ENCODE assay signal across 8 mouse cellular contexts in the genomic region with DNA sequence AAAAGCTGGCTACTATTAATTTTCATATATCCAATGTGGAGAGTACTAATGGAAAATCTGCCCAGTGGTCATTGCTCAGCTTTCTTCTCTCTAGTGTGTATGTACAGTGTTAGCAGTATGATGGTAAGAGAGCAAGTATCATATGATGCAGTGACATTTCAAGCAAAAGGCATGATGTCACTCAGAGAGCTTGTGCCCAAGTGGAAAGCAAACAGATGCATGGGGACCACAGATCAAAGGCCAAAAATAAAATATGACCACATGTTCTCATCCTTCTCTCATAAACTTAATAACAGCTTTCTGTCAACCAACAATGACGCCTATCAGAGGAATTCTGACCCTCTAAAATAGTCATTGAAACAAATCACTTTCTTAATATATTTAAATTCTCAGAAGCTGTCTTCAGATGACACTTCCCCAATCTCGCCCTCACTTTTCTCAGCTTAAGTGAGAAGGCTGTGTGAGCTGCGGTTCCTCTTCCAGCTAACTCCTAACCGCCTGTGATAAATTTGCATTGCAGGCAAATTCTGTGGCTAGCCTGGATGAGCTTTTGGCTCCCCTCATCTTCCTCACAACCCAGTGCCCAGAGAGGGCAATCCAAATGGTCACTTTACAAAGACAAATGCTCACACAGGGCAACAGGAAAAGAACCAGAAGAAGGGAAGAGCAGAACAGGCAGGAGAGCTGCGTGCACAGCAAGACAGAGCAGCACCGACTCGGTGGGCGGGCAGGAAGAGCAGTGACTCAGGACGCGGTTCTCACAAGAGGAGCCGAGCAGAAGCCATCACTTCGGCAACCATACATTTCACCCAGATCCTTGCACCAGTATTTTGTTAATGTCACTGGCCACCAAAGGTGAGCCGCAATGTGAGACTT. TPM values are rescaled to one million over a fixed set of nuclear protein-coding genes. Genes with fewer than 3 reads are reported as not detected.
DNase-seq lines count a peak whose midpoint lies in the region; TF ChIP-seq lines count a peak whose summit lies in the region.

No protein-coding gene starts in this region.

- no peaks in the 10 kb centered on the region for H3K27me3 ChIP-seq in heart, adult 2 months (ENCODE audit: control insufficient read depth, insufficient read depth, low read length)
- no peaks in the 10 kb centered on the region for H3K27me3 ChIP-seq in cerebellum, adult 2 months (ENCODE audit: control insufficient read depth, insufficient read depth, low read length)

- WGBS in heart, adult 2 months: 64% methylated on average over 13 of the region's 13 CpGs
- 33% methylated on average over 13 of the region's 13 CpGs for WGBS in cerebellum, adult 2 months
- WGBS in macrophage (ENCODE audit: missing documents): 8% methylated on average over 13 of the region's 13 CpGs

- no peak for TF ChIP-seq POLR2A in heart, adult 2 months (IDR thresholded peaks at IDR 0.05; ENCODE audit: insufficient read depth, low read depth, low read length)
- TF ChIP-seq POLR2A in cerebellum, adult 2 months (IDR thresholded peaks at IDR 0.05; ENCODE audit: borderline replicate concordance, insufficient read depth, low read length): no peak

- intact Hi-C loops in heart, adult 2 months (cut with DNase I): no loop called here

- peak overlapping the region; percentile 48 for H3K27ac ChIP-seq in heart, adult 2 months
- peak overlapping the region; percentile 30 for H3K27ac ChIP-seq in cerebellum, adult 2 months (ENCODE audit: insufficient read depth, low read length)
- H3K27ac ChIP-seq in macrophage: peak overlapping the region; percentile 90

- H3K4me3 ChIP-seq in heart, adult 2 months: no peak overlapping the region
- H3K4me3 ChIP-seq in cerebellum, adult 2 months (replicated peaks; ENCODE audit: insufficient read depth, low read depth, low read length): peak overlapping the region; percentile 3
- H3K4me3 ChIP-seq in macrophage (ENCODE audit: inconsistent target): no peak overlapping the region

- peak in 1 of 2 experiments; percentile 42 for DNase-seq in heart, adult 2 months
- DNase-seq in heart, adult 8-10 months (ENCODE audit: low spot score): no peak
- peak; percentile 80 to 81 for DNase-seq in B cell, adult 2 months
- peak; percentile 61 to 65 for DNase-seq in cerebellum, adult 2 months
- DNase-seq in ovary, postnatal 10 days (ENCODE audit: low spot score): no peak
- DNase-seq in gastrocnemius, postnatal 10 days: no peak
- no peak for DNase-seq in testis, postnatal 10 days (ENCODE audit: low spot score)

- H3K4me1 ChIP-seq in heart, adult 2 months (ENCODE audit: control insufficient read depth, insufficient read depth, low read length): peaks cover 19% of the 10 kb centered on the region
- peaks cover 17% of the 10 kb centered on the region for H3K4me1 ChIP-seq in cerebellum, adult 2 months (ENCODE audit: control insufficient read depth, insufficient read depth, low read length)

- H3K36me3 ChIP-seq in heart, adult 2 months (ENCODE audit: control insufficient read depth, insufficient read depth, low read length): peaks cover 10% of the 10 kb centered on the region
- H3K36me3 ChIP-seq in macrophage (ENCODE audit: inconsistent target): peaks cover 11% of the 10 kb centered on the region; the same call in 1 of the 2 replicates

- H3K79me2 ChIP-seq in heart, adult 2 months (replicated peaks; ENCODE audit: control insufficient read depth, insufficient read depth, low read length): peaks cover 2% of the 10 kb centered on the region
- H3K79me2 ChIP-seq in macrophage (ENCODE audit: inconsistent target): peaks cover 90% of the 10 kb centered on the region

- no peak for TF ChIP-seq EP300 in heart, adult 2 months (IDR thresholded peaks at IDR 0.05; ENCODE audit: insufficient read depth, low read depth, low read length)

- no peak overlapping the region for H3K9ac ChIP-seq in heart, adult 2 months (ENCODE audit: low read depth, low read length)

- no peak for TF ChIP-seq CTCF in heart, adult 2 months (IDR thresholded peaks at IDR 0.05)
- no peak for TF ChIP-seq CTCF in cerebellum, adult 2 months (IDR thresholded peaks at IDR 0.05; ENCODE audit: borderline replicate concordance, insufficient read depth, low read depth, low read length)

RNA-seq across cellular contexts. Expression of gene Otulin, which starts 5.2 kb away (rescaled TPM):
- total RNA-seq in heart, adult 2 months (2021): 10 to 100 TPM; 24.6 to 26.1 TPM
- polyA plus RNA-seq in heart, adult 2 months (2012; rRNA removed): 18.7 and 22.5 TPM in 2 replicates
- total RNA-seq in heart, adult 8-10 months (2022): 10 to 100 TPM; 25.7 to 29.2 (median 27.6) TPM
- 26.0 and 26.6 TPM in 2 replicates for polyA plus RNA-seq in cerebellum, adult 2 months (2012; rRNA removed)
- 100 to 1,000 TPM in 2 of 26 experiments, 10 to 100 TPM in 24; 33.5 to 108 (median 60.6) TPM for total RNA-seq in macrophage (2018; cell fraction: chromatin; rRNA removed)
- 10 to 100 TPM; 41.1 to 67.8 (median 52.0) TPM for total RNA-seq in macrophage (2018; cell fraction: cytosol; rRNA removed)
- 100 to 1,000 TPM in 3 of 26 experiments, 10 to 100 TPM in 23; 40.5 to 114 (median 67.3) TPM for total RNA-seq in macrophage (2018; cell fraction: nucleus; rRNA removed)
- polyA plus RNA-seq in macrophage (2018): 43.1 to 52.3 TPM (median 48.8 TPM) in 3 replicates
- 10 to 100 TPM; 19.5 to 22.9 TPM for total RNA-seq in gastrocnemius, postnatal 10 days (2021)

RNA-seq across cellular contexts. Expression of gene Otulinl, which starts 56.1 kb away (rescaled TPM):
- 1 to 10 TPM; 1.9 to 3.0 TPM for total RNA-seq in heart, adult 2 months (2021)
- 1.5 and 1.9 TPM in 2 replicates for polyA plus RNA-seq in heart, adult 2 months (2012; rRNA removed)
- 1 to 10 TPM in 2 of 4 experiments, under 1 TPM in 2; 0.79 to 2.2 (median 1.1) TPM for total RNA-seq in heart, adult 8-10 months (2022)
- polyA plus RNA-seq in cerebellum, adult 2 months (2012; rRNA removed): 5.4 and 6.5 TPM in 2 replicates
- 100 to 1,000 TPM in 8 of 26 experiments, 10 to 100 TPM in 18; 19.8 to 170 (median 74.5) TPM for total RNA-seq in macrophage (2018; cell fraction: chromatin; rRNA removed)
- total RNA-seq in macrophage (2018; cell fraction: cytosol; rRNA removed): 100 to 1,000 TPM in 9 of 26 experiments, 10 to 100 TPM in 17; 38.0 to 139 (median 90.4) TPM
- total RNA-seq in macrophage (2018; cell fraction: nucleus; rRNA removed): 100 to 1,000 TPM in 12 of 26 experiments, 10 to 100 TPM in 14; 31.4 to 206 (median 98.5) TPM
- polyA plus RNA-seq in macrophage (2018): 61.1 to 168 TPM (median 87.5 TPM) in 3 replicates
- 1 to 10 TPM; 2.3 to 3.6 TPM for total RNA-seq in gastrocnemius, postnatal 10 days (2021)

Comparison
In these comparisons a context has a peak if more than half of its experiments do, and no peak if none do; other contexts are left out.
1. DNase-seq: peak in B cell, adult 2 months (2 of 2) and cerebellum, adult 2 months (2 of 2); none in heart, adult 8-10 months (single experiment), ovary, postnatal 10 days (single experiment), gastrocnemius, postnatal 10 days (single experiment) and testis, postnatal 10 days (single experiment).
2. H3K27ac ChIP-seq: peak in every context shown above with its lines; median percentile 90 in macrophage; 48 in heart, adult 2 months; 30 in cerebellum, adult 2 months.